Mouse (Mus musculus) c-Kit-positive CD71-positive TER-119-negative erythroid progenitor cells, embryonic 14.5 days (primary cell): Measurements from ENCODE around the gene Elf1.
"Not testable (repeated sequence)": the region's sequence is repeated elsewhere in the genome, so short reads cannot be mapped to it uniquely, and the experiment has no call there.

Experiments used
- DNase-seq: peaks from one replicate; pipeline ENCODE4 v3.0.0-alpha.2; 2013; ENCODE audit warnings: low read depth

Elf1 gene

GRCm38 (mm10) chr14:79521471-79522117 lies 40.6 kb downstream of the Elf1 start:
- DNase-seq, result no peak

GRCm38 (mm10) chr14:79522387-79522786 lies 41.4 kb downstream of the Elf1 start:
- DNase-seq, result no peak

GRCm38 (mm10) chr14:79526106-79526505 lies 45.1 kb downstream of the Elf1 start:
- DNase-seq, result not testable (repeated sequence)

- no peak for DNase-seq
Measured at GRCm38 (mm10) chr14:79527704-79528103, 46.7 kb downstream of the Elf1 start.

GRCm38 (mm10) chr14:79529581-79530554 lies 48.9 kb downstream of the Elf1 start:
- peak; percentile 88 for DNase-seq

- DNase-seq, result no peak
Measured at GRCm38 (mm10) chr14:79530761-79531160, 49.8 kb downstream of the Elf1 start.

- no peak for DNase-seq
Measured at GRCm38 (mm10) chr14:79532036-79532776, 51.2 kb downstream of the Elf1 start.

GRCm38 (mm10) chr14:79533350-79533749 lies 52.4 kb downstream of the Elf1 start:
- DNase-seq, result no peak

- DNase-seq, result no peak
Measured at GRCm38 (mm10) chr14:79534206-79534605, 53.2 kb downstream of the Elf1 start.

GRCm38 (mm10) chr14:79534656-79535055 lies 53.7 kb downstream of the Elf1 start:
- DNase-seq, result not testable (repeated sequence)

GRCm38 (mm10) chr14:79535318-79535717 lies 54.3 kb downstream of the Elf1 start:
- DNase-seq, result no peak

GRCm38 (mm10) chr14:79536011-79536410 lies 55.0 kb downstream of the Elf1 start:
- DNase-seq, result no peak

- no peak for DNase-seq
Measured at GRCm38 (mm10) chr14:79536837-79537236, 55.8 kb downstream of the Elf1 start.

GRCm38 (mm10) chr14:79537463-79537862 lies 56.5 kb downstream of the Elf1 start:
- DNase-seq, result no peak

GRCm38 (mm10) chr14:79537921-79538320 lies 56.9 kb downstream of the Elf1 start:
- no peak for DNase-seq

GRCm38 (mm10) chr14:79541606-79542005 lies 60.6 kb downstream of the Elf1 start:
- no peak for DNase-seq

GRCm38 (mm10) chr14:79549343-79549742 lies 68.3 kb downstream of the Elf1 start:
- DNase-seq, result no peak

GRCm38 (mm10) chr14:79551929-79552328 lies 70.9 kb downstream of the Elf1 start:
- DNase-seq, result no peak

- no peak for DNase-seq
Measured at GRCm38 (mm10) chr14:79552854-79553253, 71.9 kb downstream of the Elf1 start.

GRCm38 (mm10) chr14:79557796-79558195 lies 76.8 kb downstream of the Elf1 start:
- no peak for DNase-seq

- no peak for DNase-seq
Measured at GRCm38 (mm10) chr14:79562745-79563144, 81.8 kb downstream of the Elf1 start.

GRCm38 (mm10) chr14:79564784-79565183 lies 83.8 kb downstream of the Elf1 start:
- DNase-seq, result no peak
